Mouse (Mus musculus) forebrain, embryonic 16.5 days (tissue): Measurements from ENCODE around the gene Por. TPM values are rescaled to one million over a fixed set of nuclear protein-coding genes. Genes with fewer than 3 reads are reported as not detected.

Experiments used
- ATAC-seq: fragments of 200-750 bp; cut with Nextera tagmentation; 2 replicates; pipeline ENCODE4 v1.8.0; 2017; ENCODE audit warnings: mild to moderate bottlenecking, moderate library complexity
- H3K27ac ChIP-seq: fragments of 300-500 bp; sonication (generic); 2 replicates; pipeline ENCODE4 v1.5.1; 2014; ENCODE audit warnings: low read length, control low read depth
- H3K27me3 ChIP-seq: fragments of 300-500 bp; sonication (generic); replicated peaks from 2 replicates; pipeline ENCODE4 v1.6.1; 2014; ENCODE audit warnings: low read length; ENCODE audit not compliant: control insufficient read depth, insufficient read depth
- H3K36me3 ChIP-seq: fragments of 300-500 bp; sonication (generic); 2 replicates; pipeline ENCODE4 v1.6.1; 2014; ENCODE audit not compliant: control insufficient read depth, insufficient read depth
- H3K4me1 ChIP-seq: fragments of 300-500 bp; sonication (generic); replicated peaks from 2 replicates; pipeline ENCODE4 v1.6.1; 2014; ENCODE audit warnings: low read length; ENCODE audit not compliant: control insufficient read depth, insufficient read depth
- H3K4me2 ChIP-seq: fragments of 300-500 bp; sonication (generic); 2 replicates; pipeline ENCODE4 v1.6.1; 2014; ENCODE audit warnings: mild to moderate bottlenecking, low read length, control low read depth
- H3K4me3 ChIP-seq: fragments of 300-500 bp; sonication (generic); replicated peaks from 2 replicates; pipeline ENCODE4 v1.5.1; 2014; ENCODE audit warnings: mild to moderate bottlenecking, low read length, control low read depth
- H3K9ac ChIP-seq: fragments of 300-500 bp; sonication (generic); replicated peaks from 2 replicates; pipeline ENCODE4 v1.6.1; 2014; ENCODE audit warnings: low read depth, low read length, control low read depth
- H3K9me3 ChIP-seq: fragments of 300-500 bp; sonication (generic); 2 replicates; pipeline ENCODE4 v1.6.1; 2016; ENCODE audit warnings: low read length; ENCODE audit not compliant: control insufficient read depth
- WGBS: fragments of 180-500 bp; shearing (Covaris S2); extraction: QIAGEN DNeasy Blood & Tissue Kit; methylation state at CpG from one replicate; pipeline ENCODE4 v1.1.7; 2014; 5-methylcytosine and 5-hydroxymethylcytosine counted together
- polyA plus RNA-seq: library from polyadenylated mRNA; unstranded; fragments of >200 nt; fragmentation: Nextera tagmentation; extraction: Ambion mirVana; gene quantifications from 2 replicates; pipeline ENCODE4 v1.2.1, GENCODE M21; 2015

Por gene
- polyA plus RNA-seq, 1 experiment from 2014 or later, result 121 TPM

DNA sequence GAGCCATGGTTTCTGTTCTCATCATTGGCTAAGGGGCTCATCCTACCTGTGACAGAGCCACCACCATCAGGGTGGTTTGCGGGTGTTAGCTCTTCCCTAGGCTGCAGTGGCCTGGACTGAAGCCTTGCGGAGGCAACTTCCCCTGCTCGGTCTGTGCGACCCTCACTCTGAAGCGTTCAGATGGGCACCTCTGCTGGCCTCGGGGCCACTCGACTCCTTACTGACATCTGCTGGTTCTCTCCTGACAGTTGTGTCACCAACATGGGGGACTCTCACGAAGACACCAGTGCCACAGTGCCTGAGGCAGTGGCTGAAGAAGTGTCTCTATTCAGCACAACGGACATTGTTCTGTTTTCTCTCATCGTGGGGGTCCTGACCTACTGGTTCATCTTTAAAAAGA is 45.8 kb downstream of the Por start:
- 53% methylated on average over 10 of the region's 10 CpGs for WGBS
- H3K4me3 ChIP-seq, result no peak overlapping the region
- no peaks in the 10 kb centered on the region for H3K9me3 ChIP-seq
- no peak overlapping the region for H3K9ac ChIP-seq
- H3K27me3 ChIP-seq, result no peaks in the 10 kb centered on the region
- no peak overlapping the region for H3K27ac ChIP-seq
- peaks cover 9% of the 10 kb centered on the region for H3K36me3 ChIP-seq
- no peaks in the 10 kb centered on the region for H3K4me1 ChIP-seq
- ATAC-seq, result no peak
- H3K4me2 ChIP-seq, result no peak overlapping the region

DNA sequence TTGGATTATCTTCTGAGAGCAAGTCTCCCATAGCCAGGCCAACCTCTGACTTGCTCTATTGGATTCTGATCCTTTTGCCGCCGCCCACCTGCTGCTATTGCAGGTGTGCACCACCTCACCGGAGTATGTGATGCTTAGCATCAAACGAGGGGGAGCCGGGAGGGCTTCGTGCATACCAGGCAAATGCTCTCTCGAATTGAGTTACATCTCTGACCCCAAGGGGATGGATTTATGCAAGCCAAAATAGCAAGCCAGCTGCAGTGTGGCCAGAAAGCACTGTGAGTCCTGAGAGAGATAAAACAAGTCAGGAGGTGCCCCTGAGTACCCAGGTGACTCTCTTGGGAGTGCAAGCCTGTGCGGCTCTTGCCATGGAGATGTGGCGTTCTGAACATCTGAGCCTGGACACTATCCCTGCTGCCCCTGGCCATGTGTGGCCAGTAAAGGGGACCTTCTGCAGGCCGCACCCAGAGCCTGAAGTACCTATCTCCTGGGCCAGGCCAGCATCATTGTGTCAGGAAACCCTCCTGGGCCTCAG is 49.8 kb downstream of the Por start:
- Histone ChIP-seq H3K4me1 (peaks cover 12% of the 10 kb centered on the region), H3K4me3 (no peak overlapping the region), H3K9ac (no peak overlapping the region), H3K36me3 (peaks cover 8% of the 10 kb centered on the region), H3K27ac (no peak overlapping the region), H3K9me3 (no peaks in the 10 kb centered on the region), H3K27me3 (no peaks in the 10 kb centered on the region), H3K4me2 (no peak overlapping the region)
- no peak for ATAC-seq
- whole genome bisulfite sequencing, result 89% methylated on average over 10 of the region's 10 CpGs

GRCm38 (mm10) chr5:135720121-135720520 is 50.3 kb downstream of the Por start:
- H3K4me2 ChIP-seq, result no peak overlapping the region
- WGBS, result 49% methylated on average over 3 of the region's 3 CpGs
- ATAC-seq, result no peak
- H3K9me3 ChIP-seq, result no peaks in the 10 kb centered on the region
- peaks cover 8% of the 10 kb centered on the region for H3K36me3 ChIP-seq
- no peak overlapping the region for H3K4me3 ChIP-seq
- no peaks in the 10 kb centered on the region for H3K27me3 ChIP-seq
- H3K4me1 ChIP-seq, result peaks cover 17% of the 10 kb centered on the region
- no peak overlapping the region for H3K9ac ChIP-seq
- no peak overlapping the region for H3K27ac ChIP-seq

DNA sequence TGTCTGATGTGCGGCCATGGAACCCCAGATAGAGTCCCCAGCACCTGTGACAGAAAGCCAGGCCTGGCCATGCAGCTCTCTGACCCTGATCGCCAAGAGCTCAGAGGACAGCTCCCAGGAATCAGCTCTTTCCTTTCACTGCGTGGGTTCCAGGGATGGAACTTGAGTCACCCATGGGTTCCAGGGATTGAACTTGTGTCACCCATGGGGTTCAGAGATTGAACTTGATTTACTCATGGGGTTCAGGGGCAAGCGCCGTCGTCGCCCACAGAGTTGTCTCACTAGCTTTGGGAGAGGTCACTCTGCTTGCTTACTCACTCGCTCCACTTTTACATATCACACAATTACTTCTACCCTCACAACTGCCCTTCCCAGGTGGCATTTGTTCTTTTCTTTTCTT is 51.2 kb downstream of the Por start:
- no peak overlapping the region for H3K4me2 ChIP-seq
- H3K27me3 ChIP-seq, result no peaks in the 10 kb centered on the region
- H3K4me3 ChIP-seq, result no peak overlapping the region
- WGBS, result 91% methylated on average over 8 of the region's 8 CpGs
- H3K27ac ChIP-seq, result no peak overlapping the region
- H3K9ac ChIP-seq, result no peak overlapping the region
- H3K9me3 ChIP-seq, result no peaks in the 10 kb centered on the region
- H3K4me1 ChIP-seq, result peaks cover 27% of the 10 kb centered on the region
- no peak for ATAC-seq
- H3K36me3 ChIP-seq, result peaks cover 6% of the 10 kb centered on the region

- peaks cover 2% of the 10 kb centered on the region; the same call in 1 of the 2 replicates for H3K36me3 ChIP-seq
- no peak overlapping the region for H3K4me3 ChIP-seq
- no peak overlapping the region for H3K9ac ChIP-seq
- H3K9me3 ChIP-seq, result no peaks in the 10 kb centered on the region
- peaks cover 37% of the 10 kb centered on the region for H3K4me1 ChIP-seq
- H3K4me2 ChIP-seq, result no peak overlapping the region
- ATAC-seq, result no peak
- no peaks in the 10 kb centered on the region for H3K27me3 ChIP-seq
- 50% methylated on average over 11 of the region's 11 CpGs for WGBS
- H3K27ac ChIP-seq, result no peak overlapping the region
Measured at GRCm38 (mm10) chr5:135722121-135722520, 52.3 kb downstream of the Por start.

DNA sequence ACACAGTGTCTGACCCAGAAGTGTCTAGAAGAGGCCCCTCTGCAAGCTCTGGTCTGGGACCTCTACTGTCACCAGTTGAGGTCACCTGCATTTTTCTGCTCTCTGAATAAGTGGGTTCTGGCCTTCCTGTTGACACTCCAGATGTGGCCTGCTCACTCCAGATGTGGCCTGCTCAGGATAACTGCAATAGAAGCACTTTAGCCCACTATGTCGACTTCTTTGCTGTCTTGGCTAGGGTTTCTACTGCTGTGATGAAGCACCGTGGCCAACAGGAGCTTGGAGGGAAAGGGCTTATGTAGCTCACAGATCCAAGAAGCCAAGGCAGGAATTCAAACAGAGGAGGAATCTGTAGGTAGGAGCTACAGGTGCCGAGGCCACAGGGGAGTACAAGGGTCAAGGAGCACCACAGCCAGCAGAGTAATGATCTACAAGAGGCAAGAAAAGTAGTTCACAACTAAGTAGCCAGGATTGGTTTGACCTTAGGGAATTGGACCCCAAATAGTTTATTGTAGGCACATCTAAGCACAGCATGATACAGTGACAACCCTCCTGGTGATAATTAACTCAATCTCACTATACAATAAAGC is 53.4 kb downstream of the Por start:
- ATAC-seq, result no peak
- Histone ChIP-seq H3K9me3 (no peaks in the 10 kb centered on the region), H3K27me3 (no peaks in the 10 kb centered on the region), H3K4me3 (no peak overlapping the region), H3K27ac (no peak overlapping the region), H3K9ac (no peak overlapping the region), H3K4me2 (no peak overlapping the region), H3K4me1 (peaks cover 39% of the 10 kb centered on the region), H3K36me3 (no peaks in the 10 kb centered on the region; the same call in 1 of the 2 replicates)
- WGBS, result 77% methylated on average over 3 of the region's 3 CpGs

- Histone ChIP-seq H3K9me3 (no peaks in the 10 kb centered on the region), H3K36me3 (peaks cover 3% of the 10 kb centered on the region; the same call in 1 of the 2 replicates), H3K4me2 (peak overlapping the region; percentile 51), H3K4me1 (peaks cover 39% of the 10 kb centered on the region), H3K4me3 (no peak overlapping the region), H3K27me3 (no peaks in the 10 kb centered on the region), H3K9ac (peak overlapping the region; percentile 54), H3K27ac (peak overlapping the region; percentile 96)
- 3% methylated on average over 9 of the region's 9 CpGs for WGBS
- ATAC-seq, result peak; percentile 89
Measured at GRCm38 (mm10) chr5:135724536-135725322, 54.9 kb downstream of the Por start.

DNA sequence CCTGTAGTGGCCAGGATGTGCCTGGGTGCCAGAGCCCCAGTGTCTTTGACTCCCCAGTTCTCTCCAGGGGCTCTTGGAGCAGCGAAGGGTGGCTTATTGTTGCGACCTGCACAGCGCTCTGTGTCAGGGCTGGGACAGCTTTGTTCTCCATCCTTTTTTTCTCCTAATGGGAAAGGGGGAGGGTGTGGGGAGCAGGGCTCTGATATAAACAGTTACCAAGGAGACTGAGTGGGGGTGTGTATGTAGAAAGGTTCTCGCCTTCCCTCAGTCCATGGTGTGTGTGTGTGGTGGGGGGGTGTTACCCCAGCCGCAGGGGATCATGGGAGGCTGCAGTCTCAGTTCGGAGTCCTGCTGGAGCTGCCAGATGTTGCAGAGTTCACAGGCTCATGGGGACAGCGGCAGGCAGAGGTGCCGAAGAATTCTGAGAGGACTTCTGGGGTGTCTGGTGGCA is 55.6 kb downstream of the Por start:
- 2% methylated on average over 8 of the region's 8 CpGs for WGBS
- no peaks in the 10 kb centered on the region for H3K27me3 ChIP-seq

DNA sequence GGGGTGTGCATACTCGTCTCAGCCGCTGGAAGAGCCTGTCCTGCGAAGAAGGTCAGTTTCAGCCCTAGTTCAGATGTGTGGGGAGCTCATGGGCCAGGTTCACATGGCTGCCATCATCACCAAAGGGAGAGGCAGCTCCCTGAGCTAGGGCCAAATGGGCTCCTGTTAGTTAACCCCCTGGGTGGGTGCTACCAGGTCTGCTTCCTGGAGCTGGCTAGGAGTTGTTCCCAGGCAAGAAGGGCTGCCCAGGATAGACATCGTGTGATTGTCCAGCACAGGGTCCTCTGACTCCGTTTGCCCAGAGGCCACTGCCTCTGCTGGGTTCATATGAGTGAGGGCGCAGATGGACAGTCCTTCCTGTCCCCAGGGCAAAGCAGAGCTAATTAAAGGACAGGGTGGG is 56.2 kb downstream of the Por start:
- Histone ChIP-seq H3K27me3 (no peaks in the 10 kb centered on the region), H3K4me2 (peak overlapping the region; percentile 51), H3K9ac (peak overlapping the region; percentile 54), H3K4me3 (peak overlapping the region; percentile 34), H3K9me3 (no peaks in the 10 kb centered on the region), H3K36me3 (peaks cover 3% of the 10 kb centered on the region; the same call in 1 of the 2 replicates), H3K4me1 (peaks cover 39% of the 10 kb centered on the region), H3K27ac (peak overlapping the region; percentile 96)
- no peak for ATAC-seq
- 26% methylated on average over 6 of the region's 6 CpGs for WGBS

More for the DNA sequence above, 55.6 kb downstream of the Por start:
- H3K4me1 ChIP-seq, result peaks cover 39% of the 10 kb centered on the region
- peaks cover 3% of the 10 kb centered on the region; the same call in 1 of the 2 replicates for H3K36me3 ChIP-seq
- peak overlapping the region; percentile 51 for H3K4me2 ChIP-seq
- H3K9me3 ChIP-seq, result no peaks in the 10 kb centered on the region
- H3K9ac ChIP-seq, result peak overlapping the region; percentile 54
- H3K4me3 ChIP-seq, result peak overlapping the region; percentile 34
- peak overlapping the region; percentile 96 for H3K27ac ChIP-seq
- peak; percentile 95 for ATAC-seq
